Mouse (Mus musculus): ENCODE data around the gene Zfp955a. TPM values are rescaled to one million over a fixed set of nuclear protein-coding genes. Genes with fewer than 3 reads are reported as not detected.

The Zfp955a gene
- polyA plus RNA-seq, 1 experiment from 2014 or later: 27.6 TPM

Other genes starting within 250 kb of the Zfp955a start
- gene Zfp763, start 221.7 kb downstream of the Zfp955a start, polyA plus RNA-seq (2015; fragmentation: Nextera tagmentation; extraction: Ambion mirVana): 28.6 and 31.3 TPM in 2 replicates
- not detected in 2 replicates for gene 4921501E09Rik, start 187.1 kb downstream of the Zfp955a start, polyA plus RNA-seq (2015; fragmentation: Nextera tagmentation; extraction: Ambion mirVana)
- gene Zfp563, start 165.8 kb downstream of the Zfp955a start, polyA plus RNA-seq (2015; fragmentation: Nextera tagmentation; extraction: Ambion mirVana): 22.9 and 25.0 TPM in 2 replicates
- 0.07 and 0.41 TPM in 2 replicates for gene Morc2b, start 115.5 kb downstream of the Zfp955a start, polyA plus RNA-seq (2015; fragmentation: Nextera tagmentation; extraction: Ambion mirVana)
- gene Olfr55, start 86.7 kb downstream of the Zfp955a start, polyA plus RNA-seq (2015; fragmentation: Nextera tagmentation; extraction: Ambion mirVana): not detected in 2 replicates
- not detected in 2 replicates for gene Olfr239, start 63.8 kb downstream of the Zfp955a start, polyA plus RNA-seq (2015; fragmentation: Nextera tagmentation; extraction: Ambion mirVana)
- not detected in 2 replicates for gene Olfr1564, start 33.5 kb downstream of the Zfp955a start, polyA plus RNA-seq (2015; fragmentation: Nextera tagmentation; extraction: Ambion mirVana)
- 0.03 TPM in 1 of 2 replicates, not detected in the other for gene Olfr63, start 9.5 kb upstream of the Zfp955a start, polyA plus RNA-seq (2015; fragmentation: Nextera tagmentation; extraction: Ambion mirVana)
- gene Zfp955b, start 34.4 kb upstream of the Zfp955a start, polyA plus RNA-seq (2015; fragmentation: Nextera tagmentation; extraction: Ambion mirVana): 19.5 and 21.7 TPM in 2 replicates
- gene Zfp81, start 103.7 kb upstream of the Zfp955a start, polyA plus RNA-seq (2015; fragmentation: Nextera tagmentation; extraction: Ambion mirVana): 12.9 and 17.0 TPM in 2 replicates
- 10.5 and 13.7 TPM in 2 replicates for gene Zfp101, start 139.5 kb upstream of the Zfp955a start, polyA plus RNA-seq (2015; fragmentation: Nextera tagmentation; extraction: Ambion mirVana)
- not detected in 2 replicates for gene Actl9, start 177.8 kb upstream of the Zfp955a start, polyA plus RNA-seq (2015; fragmentation: Nextera tagmentation; extraction: Ambion mirVana)